Mouse (Mus musculus) stomach, postnatal 0 days (tissue): ENCODE measurements around the gene Mier2.

ENCODE experiments used
- CTCF ChIP-seq: IDR thresholded peaks from 2 replicates; pipeline ENCODE4 v1.5.1; 2016; ENCODE audit warnings: antibody characterized with exemption, low read depth, mild to moderate bottlenecking, moderate library complexity
- EP300 ChIP-seq: optimal IDR thresholded peaks from 2 replicates; pipeline ENCODE3; 2016; ENCODE audit warnings: antibody characterized with exemption

DNA sequence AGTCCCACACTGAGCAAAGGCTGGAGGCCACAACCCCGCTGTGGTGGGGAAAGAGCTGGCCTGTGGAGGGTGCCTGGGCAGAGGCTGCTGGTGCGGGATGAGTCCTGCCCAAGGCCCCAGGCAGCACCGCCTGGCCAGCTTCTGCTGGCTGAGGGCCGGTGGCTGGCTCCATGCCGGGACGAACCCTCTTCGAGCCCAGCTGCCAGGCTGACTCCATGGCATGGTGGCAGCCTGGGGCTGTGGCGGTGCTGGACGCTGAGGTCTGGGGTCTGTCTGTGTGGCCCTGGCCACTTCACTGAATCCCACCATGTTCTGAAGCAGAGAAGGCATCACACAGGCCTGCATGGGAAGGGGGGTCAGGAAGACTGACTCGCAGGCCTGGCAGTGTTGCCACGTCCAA lies 14.3 kb downstream of the Mier2 start:
- TF ChIP-seq CTCF = no peak
- no peak for TF ChIP-seq EP300
